18 mouse cellular contexts compared by ENCODE assay signal in genomic region chr5:133267356-133267755, GRCm38 (mm10).
DNase-seq lines count a peak whose midpoint lies in the region; ATAC-seq and TF ChIP-seq lines count a peak whose summit lies in the region.
"Had no signal": no experiment of that assay in that cellular context is flagged by ENCODE, and none has a peak within 500 bp of the region (broad histone marks: within the 10 kb centered on the region; RNA-seq: fewer than 3 reads in every experiment).

No protein-coding gene starts in this region.

- intact Hi-C loops in left cerebral cortex, postnatal 10 days (cut with DNase I) = no loop called here

- H3K4me2 ChIP-seq in hindbrain, postnatal 0 days (ENCODE audit: low read depth, low read length) = no peak overlapping the region
- no peak overlapping the region for H3K4me2 ChIP-seq in hindbrain, embryonic 11.5 days (replicated peaks; ENCODE audit: low read depth, low read length)
- H3K4me2 ChIP-seq: liver, embryonic 11.5 days had no signal

- H3K4me3 ChIP-seq in olfactory bulb, adult 2 months (ENCODE audit: insufficient read depth, low read depth, low read length) = no peak overlapping the region
- no peak overlapping the region for H3K4me3 ChIP-seq in hindbrain, postnatal 0 days (ENCODE audit: low read length)
- no peak overlapping the region for H3K4me3 ChIP-seq in hindbrain, embryonic 11.5 days (ENCODE audit: low read depth, low read length)
- H3K4me3 ChIP-seq: heart, embryonic 10.5 days had no signal

- no peak overlapping the region for H3K9ac ChIP-seq in hindbrain, postnatal 0 days (replicated peaks; ENCODE audit: low read length)
- no peak overlapping the region for H3K9ac ChIP-seq in hindbrain, embryonic 11.5 days (ENCODE audit: low read depth, low read length)

- H3K36me3 ChIP-seq in hindbrain, postnatal 0 days (ENCODE audit: insufficient read depth, low read length) = no peaks in the 10 kb centered on the region
- H3K36me3 ChIP-seq in hindbrain, embryonic 11.5 days (ENCODE audit: control insufficient read depth, insufficient read depth, low read length) = no peaks in the 10 kb centered on the region
- H3K36me3 ChIP-seq: heart, embryonic 10.5 days had no signal

- H3K27ac ChIP-seq in olfactory bulb, adult 2 months (ENCODE audit: insufficient read depth, low read depth, low read length) = peak overlapping the region; percentile 24; the same call in 1 of the 2 replicates
- H3K27ac ChIP-seq in hindbrain, postnatal 0 days = no peak overlapping the region
- H3K27ac ChIP-seq in hindbrain, embryonic 11.5 days (ENCODE audit: low read depth, low read length) = no peak overlapping the region
- H3K27ac ChIP-seq: heart, embryonic 10.5 days had no signal

- 20% methylated on average over 2 of the region's 2 CpGs for WGBS in olfactory bulb, adult 2 months
- 76% methylated on average over 2 of the region's 2 CpGs for WGBS in hindbrain, postnatal 0 days
- 80% methylated on average over 2 of the region's 2 CpGs for WGBS in hindbrain, embryonic 11.5 days

- no peaks in the 10 kb centered on the region for H3K9me3 ChIP-seq in hindbrain, postnatal 0 days (ENCODE audit: low read length)
- no peaks in the 10 kb centered on the region for H3K9me3 ChIP-seq in hindbrain, embryonic 11.5 days (ENCODE audit: control insufficient read depth, low read length)
- H3K9me3 ChIP-seq: heart, embryonic 10.5 days had no signal

- TF ChIP-seq POLR2A in olfactory bulb, adult 2 months (IDR thresholded peaks at IDR 0.05; ENCODE audit: insufficient read depth, low read depth, low read length) = no peak

- H3K4me1 ChIP-seq in olfactory bulb, adult 2 months (ENCODE audit: control insufficient read depth, insufficient read depth, low read length) = 0 out of 2 replicates have a peak, but pooled peaks cover 3% of the 10 kb centered on the region
- no peaks in the 10 kb centered on the region for H3K4me1 ChIP-seq in hindbrain, postnatal 0 days (ENCODE audit: insufficient read depth, low read length)
- H3K4me1 ChIP-seq in hindbrain, embryonic 11.5 days (replicated peaks; ENCODE audit: control insufficient read depth, insufficient read depth, low read length) = no peaks in the 10 kb centered on the region
- H3K4me1 ChIP-seq: heart, embryonic 10.5 days had no signal

- peak; percentile 12 for DNase-seq in adrenal gland, adult 8-10 months
- DNase-seq in adrenal gland, postnatal 4 days (ENCODE audit: low spot score in 2 of 2) = no peak
- peak; percentile 7 to 21 for DNase-seq in left cerebral cortex, adult 18-20 months (ENCODE audit: low spot score in 2 of 2)
- no peak for DNase-seq in left cerebral cortex, postnatal 10 days (ENCODE audit: extremely low spot score in 1 of 2, low spot score in 2 of 2)
- DNase-seq in cerebellum, adult 9-10 months = peak; percentile 53
- no peak for DNase-seq in hindbrain, postnatal 0 days (ENCODE audit: low spot score)
- DNase-seq in hindbrain, embryonic 11.5 days (ENCODE audit: low spot score) = no peak
- DNase-seq: gastrocnemius, postnatal 25 days; heart, postnatal 36 days; kidney, adult 2 months; kidney, postnatal 4 days; thymus, postnatal 4 days had no signal

- TF ChIP-seq CTCF in olfactory bulb, adult 2 months (IDR thresholded peaks at IDR 0.05; ENCODE audit: insufficient read depth, low read depth, low read length) = no peak
- no peak for TF ChIP-seq CTCF in hindbrain, postnatal 0 days (IDR thresholded peaks at IDR 0.05; ENCODE audit: low read depth)

- ATAC-seq in hindbrain, postnatal 0 days = no peak
- no peak for ATAC-seq in hindbrain, embryonic 11.5 days (ENCODE audit: low FRiP score)
- ATAC-seq: forebrain, embryonic 16.5 days; midbrain, embryonic 16.5 days; Patski had no signal

- H3K27me3 ChIP-seq in hindbrain, postnatal 0 days (ENCODE audit: insufficient read depth, low read length) = no peaks in the 10 kb centered on the region
- no peaks in the 10 kb centered on the region for H3K27me3 ChIP-seq in hindbrain, embryonic 11.5 days (ENCODE audit: control insufficient read depth, insufficient read depth, low read length)
- H3K27me3 ChIP-seq: Patski had no signal

Comparison
In these comparisons a context has a peak if more than half of its experiments do, and no peak if none do; other contexts are left out.
1. DNase-seq: peak in adrenal gland, adult 8-10 months (single experiment), left cerebral cortex, adult 18-20 months (2 of 2) and cerebellum, adult 9-10 months (single experiment); none in adrenal gland, postnatal 4 days (0 of 2), left cerebral cortex, postnatal 10 days (0 of 2), hindbrain, postnatal 0 days (single experiment) and hindbrain, embryonic 11.5 days (single experiment).